Mouse (Mus musculus) ES-Bruce4 (cell line): ENCODE data around the gene RPS10-NUDT3. TPM values are rescaled to one million over a fixed set of nuclear protein-coding genes. Genes with fewer than 3 reads are reported as not detected.

ENCODE experiments used
- H3K27ac ChIP-seq: 2 replicates; pipeline ENCODE4 v1.5.1; 2012; ENCODE audit warnings: low read length, inconsistent platforms; ENCODE audit not compliant: insufficient read depth
- H3K27me3 ChIP-seq: 2 replicates; pipeline ENCODE4 v1.6.1; 2012; ENCODE audit warnings: mild to moderate bottlenecking, low read length, inconsistent platforms; ENCODE audit not compliant: control insufficient read depth, poor library complexity, insufficient read depth, severe bottlenecking
- H3K36me3 ChIP-seq: 2 replicates; pipeline ENCODE4 v1.6.1; 2012; ENCODE audit warnings: inconsistent platforms, mild to moderate bottlenecking, low read length, moderate library complexity; ENCODE audit not compliant: control insufficient read depth, poor library complexity, insufficient read depth, severe bottlenecking
- H3K4me1 ChIP-seq: one replicate; pipeline ENCODE4 v1.8.1; 2011; ENCODE audit warnings: low read length; ENCODE audit not compliant: control insufficient read depth, insufficient read depth
- H3K4me3 ChIP-seq: 2 replicates; pipeline ENCODE4 v1.5.1; 2011; ENCODE audit warnings: low read depth, mild to moderate bottlenecking, low read length
- H3K9ac ChIP-seq: 2 replicates; pipeline ENCODE4 v1.6.1; 2012; ENCODE audit warnings: low read depth, mild to moderate bottlenecking, inconsistent platforms; ENCODE audit not compliant: poor library complexity, severe bottlenecking
- H3K9me3 ChIP-seq: replicated peaks from 2 replicates; pipeline ENCODE4 v1.6.1; 2012; ENCODE audit warnings: mild to moderate bottlenecking, low read length, inconsistent platforms; ENCODE audit not compliant: control insufficient read depth, poor library complexity, insufficient read depth, severe bottlenecking
- CTCF ChIP-seq: IDR thresholded peaks from one replicate; pipeline ENCODE4 v1.8.1; 2011; ENCODE audit warnings: low read depth, low read length
- EP300 ChIP-seq: IDR thresholded peaks from 2 replicates; pipeline ENCODE4 v1.6.1; 2011; ENCODE audit warnings: low read depth, low read length; ENCODE audit not compliant: insufficient read depth
- POLR2A ChIP-seq: IDR thresholded peaks from one replicate; pipeline ENCODE4 v1.8.1; 2011; ENCODE audit warnings: low read length; ENCODE audit not compliant: insufficient read depth
- polyA plus RNA-seq: library from polyadenylated mRNA; stranded (reverse); fragments of >200 nt; gene quantifications from 2 replicates; pipeline ENCODE4 v1.2.4, GENCODE M21; 2011; ENCODE audit warnings: low read depth; ENCODE audit not compliant: missing spikeins, insufficient read depth, insufficient read length

The RPS10-NUDT3 gene
- polyA plus RNA-seq, 1 experiment = not detected

DNA sequence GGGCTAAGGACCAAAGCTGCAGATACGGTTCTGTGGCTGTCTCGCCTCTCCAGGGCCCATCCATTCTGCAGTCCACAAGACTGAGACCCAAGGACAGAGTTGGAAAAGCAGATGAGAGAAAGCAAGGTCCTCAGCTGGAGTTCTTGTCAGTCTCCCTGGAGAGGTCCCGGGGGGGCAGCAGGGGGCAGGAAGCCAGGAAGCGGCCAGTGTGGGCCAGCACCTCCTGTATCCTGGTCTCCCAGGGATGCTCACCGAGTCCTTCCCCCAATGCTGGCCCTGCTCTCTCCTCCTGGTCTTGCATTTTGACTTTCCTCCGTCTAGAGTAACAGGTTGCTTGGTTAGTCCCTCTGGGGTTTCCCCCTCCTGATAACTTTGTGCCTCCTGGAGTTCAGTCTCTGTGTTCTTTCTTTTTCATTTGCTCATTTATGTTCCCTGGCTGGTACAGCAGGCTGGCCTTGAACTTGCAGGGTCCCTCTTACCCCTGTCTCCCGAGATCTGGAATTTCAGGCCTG, 88.4 kb downstream of the RPS10-NUDT3 start:
- no peaks in the 10 kb centered on the region for H3K27me3 ChIP-seq
- H3K4me3 ChIP-seq = no peak overlapping the region
- H3K9me3 ChIP-seq = no peaks in the 10 kb centered on the region
- no peak overlapping the region for H3K9ac ChIP-seq
- H3K4me1 ChIP-seq = peaks cover under 1% of the 10 kb centered on the region
- H3K36me3 ChIP-seq = no peaks in the 10 kb centered on the region
- TF ChIP-seq EP300 (no peak), CTCF (no peak), POLR2A (no peak)
- H3K27ac ChIP-seq = no peak overlapping the region

DNA sequence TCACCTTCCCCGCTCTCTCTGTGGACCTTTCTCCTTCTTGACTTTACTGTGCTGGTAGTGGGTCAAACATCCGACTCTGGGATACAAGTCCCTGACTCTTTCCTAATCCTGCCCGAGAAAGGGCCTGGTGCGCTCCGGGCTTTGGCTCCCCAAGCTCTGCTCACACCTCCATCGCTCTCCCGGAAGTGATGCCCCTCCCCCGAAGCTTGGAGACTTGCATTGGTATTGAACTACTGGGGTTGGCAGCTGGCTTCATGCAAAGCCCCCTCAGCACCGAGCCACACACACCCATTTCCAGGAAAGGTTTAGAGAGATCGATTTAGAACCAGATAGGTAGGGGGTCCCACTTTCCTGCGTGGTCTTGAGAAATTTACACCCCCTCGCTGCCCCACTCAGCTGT, 89.0 kb downstream of the RPS10-NUDT3 start:
- no peaks in the 10 kb centered on the region for H3K4me1 ChIP-seq
- no peak overlapping the region for H3K9ac ChIP-seq

DNA sequence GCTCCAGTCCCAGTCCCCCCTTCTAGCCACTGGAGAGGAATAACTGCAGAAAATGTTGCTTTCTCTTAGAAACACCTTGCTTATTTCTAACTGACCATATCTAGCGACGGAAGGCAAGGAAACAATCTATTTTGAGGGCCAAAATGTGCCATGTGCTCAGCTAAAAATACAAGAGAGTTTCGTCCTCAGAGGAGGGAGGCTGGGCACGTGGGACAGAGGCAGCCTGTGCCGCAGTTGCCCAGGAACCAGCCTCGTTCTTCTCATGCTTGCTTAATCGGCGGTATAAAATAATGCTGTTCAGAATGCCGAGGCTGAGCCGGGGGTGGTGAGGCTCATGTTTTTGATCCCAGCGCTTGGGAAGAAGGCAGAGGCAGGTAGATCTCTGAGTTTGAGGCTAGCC, 90.5 kb downstream of the RPS10-NUDT3 start:
- Histone ChIP-seq H3K27me3 (no peaks in the 10 kb centered on the region), H3K36me3 (no peaks in the 10 kb centered on the region), H3K27ac (no peak overlapping the region), H3K9ac (no peak overlapping the region), H3K4me3 (no peak overlapping the region), H3K4me1 (no peaks in the 10 kb centered on the region), H3K9me3 (no peaks in the 10 kb centered on the region)
- no peak for TF ChIP-seq CTCF

More for the DNA sequence above, 89.0 kb downstream of the RPS10-NUDT3 start:
- no peak overlapping the region for H3K4me3 ChIP-seq
- TF ChIP-seq EP300 (no peak), POLR2A (no peak), CTCF (no peak)
- no peaks in the 10 kb centered on the region for H3K36me3 ChIP-seq
- no peak overlapping the region for H3K27ac ChIP-seq
- no peaks in the 10 kb centered on the region for H3K27me3 ChIP-seq
- H3K9me3 ChIP-seq = no peaks in the 10 kb centered on the region

DNA sequence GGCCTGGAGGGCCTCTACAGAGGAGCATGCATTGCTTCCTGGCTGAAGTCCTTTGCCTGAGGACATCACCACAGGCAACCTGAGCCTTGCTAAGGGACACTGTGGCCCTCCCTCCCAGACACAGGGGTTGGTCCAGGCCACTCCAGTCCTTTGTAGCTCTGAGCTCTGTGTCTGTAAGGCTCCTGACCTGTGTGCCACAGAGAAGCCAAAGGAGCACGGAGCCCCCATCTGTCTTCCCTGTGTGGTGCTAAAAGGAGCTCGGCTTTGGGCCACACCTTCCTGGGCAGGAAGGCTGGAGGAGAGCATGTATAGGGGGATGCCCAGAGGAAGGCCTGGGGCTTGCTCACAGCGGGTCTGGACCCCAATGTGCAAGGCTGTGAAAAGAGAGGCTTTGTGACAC, 93.0 kb downstream of the RPS10-NUDT3 start:
- no peak overlapping the region for H3K27ac ChIP-seq
- no peaks in the 10 kb centered on the region for H3K4me1 ChIP-seq
- H3K9me3 ChIP-seq = no peaks in the 10 kb centered on the region
- H3K36me3 ChIP-seq = no peaks in the 10 kb centered on the region
- no peak overlapping the region for H3K4me3 ChIP-seq
- no peak overlapping the region for H3K9ac ChIP-seq
- no peaks in the 10 kb centered on the region for H3K27me3 ChIP-seq
- TF ChIP-seq EP300 = no peak
- no peak for TF ChIP-seq CTCF
- TF ChIP-seq POLR2A = no peak

DNA sequence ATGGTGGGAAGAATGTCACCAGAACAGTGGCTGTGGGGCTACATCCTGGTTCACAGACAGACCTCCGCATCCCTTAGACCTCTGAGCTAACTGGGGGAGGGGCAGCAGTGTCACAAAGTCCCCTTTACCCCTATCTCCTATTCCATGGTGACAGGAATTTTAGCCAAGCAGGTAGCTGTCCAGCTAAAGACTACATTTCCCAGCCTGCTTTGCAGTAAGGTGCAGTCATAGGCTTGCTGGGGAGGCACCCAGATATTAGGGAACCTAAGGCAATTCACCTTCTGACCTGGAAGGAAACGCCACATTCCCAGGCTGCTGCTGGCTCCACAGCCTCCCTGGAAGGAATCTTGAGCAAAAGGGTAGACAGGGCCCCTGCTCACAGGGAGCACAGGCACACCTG, 93.8 kb downstream of the RPS10-NUDT3 start:
- Histone ChIP-seq H3K36me3 (no peaks in the 10 kb centered on the region), H3K4me1 (no peaks in the 10 kb centered on the region), H3K27me3 (no peaks in the 10 kb centered on the region), H3K4me3 (peak overlapping the region; percentile 2; the same call in 1 of the 2 replicates), H3K27ac (no peak overlapping the region), H3K9ac (no peak overlapping the region), H3K9me3 (no peaks in the 10 kb centered on the region)
- TF ChIP-seq EP300 = no peak
- TF ChIP-seq POLR2A = no peak
- no peak for TF ChIP-seq CTCF

DNA sequence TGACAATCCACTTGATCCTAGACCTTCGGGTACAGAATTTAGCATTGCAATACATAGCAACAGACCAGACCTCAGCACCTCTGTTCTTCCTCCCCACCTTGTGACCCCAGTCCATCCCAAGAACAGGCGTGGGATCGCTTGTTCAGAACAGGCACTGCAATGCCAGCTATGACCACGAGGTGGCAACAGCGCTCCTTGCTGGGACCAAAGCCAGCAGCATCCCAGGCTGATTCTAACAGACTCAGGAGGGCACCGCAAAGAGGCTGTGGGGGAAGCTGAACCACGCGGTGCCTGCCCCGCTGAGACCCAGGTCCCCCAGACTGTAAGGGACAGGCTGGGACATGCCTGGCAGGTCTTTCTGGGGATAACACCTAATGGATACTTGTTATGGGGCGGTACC, 100.3 kb downstream of the RPS10-NUDT3 start:
- no peak overlapping the region for H3K27ac ChIP-seq

More for the DNA sequence above, 100.3 kb downstream of the RPS10-NUDT3 start:
- no peaks in the 10 kb centered on the region for H3K36me3 ChIP-seq
- H3K9ac ChIP-seq = no peak overlapping the region
- TF ChIP-seq EP300 = 0 out of 2 replicates have a peak, but pooled peaks have one; percentile 39
- no peak for TF ChIP-seq POLR2A
- peak; percentile 99 for TF ChIP-seq CTCF
- H3K9me3 ChIP-seq = no peaks in the 10 kb centered on the region
- H3K27me3 ChIP-seq = no peaks in the 10 kb centered on the region
- H3K4me1 ChIP-seq = no peaks in the 10 kb centered on the region
- H3K4me3 ChIP-seq = no peak overlapping the region
